Mouse (Mus musculus) splenic B cell, adult 2 months (primary cell): ENCODE data around the gene Macrod1.

Experiments
- DNase-seq: peaks from one replicate; pipeline ENCODE4 v3.0.0-alpha.2; 2011; ENCODE audit warnings: low read depth, low spot score
- H3K27me3 ChIP-seq: 2 replicates; pipeline ENCODE4 v1.6.1; 2012; ENCODE audit warnings: mild to moderate bottlenecking, low read length, moderate library complexity, mixed read lengths; ENCODE audit not compliant: control insufficient read depth, poor library complexity, insufficient read depth, severe bottlenecking
- H3K36me3 ChIP-seq: 2 replicates; pipeline ENCODE4 v1.6.1; 2012; ENCODE audit warnings: mild to moderate bottlenecking, low read length, moderate library complexity, mixed read lengths; ENCODE audit not compliant: control insufficient read depth, poor library complexity, insufficient read depth, severe bottlenecking

Macrod1 gene

DNA sequence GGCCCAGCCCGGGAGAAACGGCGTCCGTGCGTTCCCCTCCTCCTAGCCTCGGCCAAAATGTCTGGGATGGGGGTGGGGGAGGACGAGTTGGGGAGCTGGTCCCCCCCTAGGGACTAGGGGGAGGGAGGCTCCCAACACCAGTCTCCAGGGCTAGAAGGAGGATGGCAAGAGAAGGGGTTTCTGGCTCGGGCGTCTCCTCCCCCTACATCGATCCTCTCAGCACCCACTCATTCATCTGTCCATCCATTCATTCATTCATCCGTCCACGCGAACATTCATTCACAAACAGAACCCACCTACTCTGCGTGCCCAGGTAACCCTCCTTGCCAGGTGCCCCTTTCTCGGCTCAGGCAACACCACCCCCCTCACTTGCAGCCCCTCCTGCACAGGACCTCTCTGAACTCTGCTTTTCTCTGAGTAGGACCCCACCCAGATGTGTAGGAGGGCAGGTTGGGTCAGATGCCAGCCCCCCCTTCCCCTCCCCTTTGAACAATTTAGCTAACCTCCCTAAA, 109.6 kb downstream of the Macrod1 start:
- Histone ChIP-seq H3K36me3 (no peaks in the 10 kb centered on the region), H3K27me3 (no peaks in the 10 kb centered on the region; the same call in 1 of the 2 replicates)
- no peak for DNase-seq

DNA sequence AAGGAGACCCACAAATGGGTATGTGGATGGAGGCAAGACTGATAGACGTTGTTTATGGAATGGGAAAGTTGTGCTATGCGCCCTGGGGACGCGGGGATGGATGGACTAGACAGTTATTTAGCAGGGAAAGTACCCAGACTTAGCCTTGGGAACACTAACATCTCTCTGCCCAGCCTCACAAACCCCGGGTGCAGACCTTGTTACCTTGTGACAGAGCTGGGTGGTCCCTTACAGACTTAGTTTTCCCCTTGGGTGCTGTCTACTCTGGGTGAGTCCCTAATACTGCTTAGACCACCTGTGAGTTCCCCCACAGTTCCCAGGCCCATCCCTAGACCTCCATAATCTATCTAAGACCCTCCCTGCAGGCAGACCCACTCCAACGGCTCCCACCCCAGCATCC, 110.2 kb downstream of the Macrod1 start:
- no peaks in the 10 kb centered on the region for H3K36me3 ChIP-seq
- no peak for DNase-seq
- no peaks in the 10 kb centered on the region; the same call in 1 of the 2 replicates for H3K27me3 ChIP-seq

DNA sequence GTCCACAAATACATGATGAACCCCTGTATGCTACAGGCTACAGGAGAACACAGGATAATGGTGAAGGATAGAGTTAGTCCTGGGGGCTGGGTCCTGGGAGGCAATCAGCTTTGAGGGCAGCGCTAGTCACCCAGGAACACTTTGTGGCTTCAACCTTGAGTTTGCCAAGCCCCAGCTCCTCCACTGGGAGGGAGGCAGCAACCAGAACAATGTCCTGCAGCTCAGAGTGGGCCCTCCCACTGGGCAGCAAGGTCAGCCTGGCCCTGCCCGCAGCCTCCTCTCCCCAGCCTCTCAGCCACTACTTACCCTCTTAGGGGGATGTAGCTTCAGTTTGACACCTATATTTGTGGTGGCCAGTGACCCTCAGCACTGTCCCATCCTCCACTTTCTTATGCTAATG, 111.8 kb downstream of the Macrod1 start:
- no peaks in the 10 kb centered on the region; the same call in 1 of the 2 replicates for H3K27me3 ChIP-seq
- H3K36me3 ChIP-seq, result no peaks in the 10 kb centered on the region
- no peak for DNase-seq

DNA sequence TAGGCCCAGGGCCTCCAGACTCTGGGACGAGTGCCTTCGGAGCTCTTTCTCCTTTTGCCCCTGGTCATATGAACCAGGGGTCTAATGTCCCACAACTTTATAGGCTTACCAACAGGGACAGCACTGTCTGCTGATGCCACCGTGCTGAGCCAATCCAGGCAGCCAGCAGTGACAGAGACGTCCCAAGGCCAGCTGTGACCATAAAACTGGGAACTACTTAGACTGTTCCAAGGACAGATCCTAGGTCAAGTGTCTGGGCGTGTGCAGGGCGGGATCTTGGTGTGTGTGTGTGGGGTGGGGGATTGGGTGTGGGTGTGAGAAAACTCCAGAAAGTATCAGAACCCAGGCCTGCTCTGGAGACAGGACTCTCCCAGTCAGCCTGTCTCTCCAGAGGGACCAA, 114.3 kb downstream of the Macrod1 start:
- DNase-seq, result no peak
- Histone ChIP-seq H3K36me3 (no peaks in the 10 kb centered on the region), H3K27me3 (no peaks in the 10 kb centered on the region)

DNA sequence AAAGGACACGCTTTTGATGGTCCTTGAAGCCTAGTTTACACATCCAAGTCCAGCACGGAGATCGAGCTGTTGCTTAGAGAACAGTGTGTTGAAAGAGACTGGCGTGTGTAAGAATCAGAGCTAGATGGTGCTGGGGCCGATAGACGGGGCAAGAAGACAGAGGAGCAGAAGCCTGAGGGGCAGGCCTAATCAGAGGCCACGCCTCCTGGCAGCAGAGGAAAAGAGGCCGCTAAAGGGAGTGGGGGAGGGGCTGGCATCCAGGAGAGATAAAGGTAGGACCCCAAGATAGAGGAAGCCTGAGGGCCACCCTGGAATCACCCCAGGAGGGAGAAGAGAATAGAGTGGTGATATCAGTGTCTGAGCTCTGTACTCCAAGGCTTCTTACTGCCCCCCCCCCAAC, 114.8 kb downstream of the Macrod1 start:
- Histone ChIP-seq H3K36me3 (no peaks in the 10 kb centered on the region), H3K27me3 (no peaks in the 10 kb centered on the region)
- no peak for DNase-seq

DNA sequence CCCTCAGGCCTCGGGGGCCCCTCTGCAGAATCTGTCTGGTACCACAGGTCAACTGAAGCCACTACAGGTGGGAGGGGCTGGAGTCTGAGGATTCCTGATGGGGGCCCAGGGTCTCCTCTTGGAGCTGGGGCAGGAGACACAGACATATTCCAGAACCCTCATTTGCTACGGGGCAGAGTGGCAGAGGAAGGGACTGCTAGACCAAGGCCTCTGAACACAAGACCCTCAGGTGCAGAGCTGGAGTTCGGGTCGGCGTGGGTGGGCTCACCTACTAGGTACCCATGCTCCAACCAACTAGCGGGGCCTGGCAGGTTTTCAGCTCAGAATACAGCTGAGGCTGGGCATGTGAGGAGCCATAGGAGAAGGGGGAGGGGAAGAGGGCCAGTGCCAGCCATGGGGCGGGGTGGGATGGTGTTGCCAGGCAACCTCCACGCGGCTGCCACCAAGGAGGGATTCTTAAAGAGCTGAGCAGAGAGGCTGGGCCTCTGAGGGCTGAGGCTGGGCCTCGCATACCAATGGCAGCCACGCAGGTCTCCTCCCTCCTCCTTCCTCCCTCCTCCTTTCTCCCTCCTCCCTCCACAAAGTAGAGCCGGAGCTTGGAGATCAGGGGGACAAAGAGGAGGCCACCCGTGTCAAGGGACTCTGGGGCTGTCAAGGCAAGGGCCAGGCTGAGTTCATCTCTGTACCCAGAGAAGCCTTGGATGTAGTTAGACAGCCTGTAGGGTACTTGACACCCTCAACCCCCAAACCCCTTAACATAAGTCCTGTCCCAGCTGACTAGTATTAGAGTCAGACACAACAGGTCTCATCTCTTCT, 115.6 kb downstream of the Macrod1 start:
- DNase-seq, result no peak
- Histone ChIP-seq H3K27me3 (no peaks in the 10 kb centered on the region), H3K36me3 (no peaks in the 10 kb centered on the region)

DNA sequence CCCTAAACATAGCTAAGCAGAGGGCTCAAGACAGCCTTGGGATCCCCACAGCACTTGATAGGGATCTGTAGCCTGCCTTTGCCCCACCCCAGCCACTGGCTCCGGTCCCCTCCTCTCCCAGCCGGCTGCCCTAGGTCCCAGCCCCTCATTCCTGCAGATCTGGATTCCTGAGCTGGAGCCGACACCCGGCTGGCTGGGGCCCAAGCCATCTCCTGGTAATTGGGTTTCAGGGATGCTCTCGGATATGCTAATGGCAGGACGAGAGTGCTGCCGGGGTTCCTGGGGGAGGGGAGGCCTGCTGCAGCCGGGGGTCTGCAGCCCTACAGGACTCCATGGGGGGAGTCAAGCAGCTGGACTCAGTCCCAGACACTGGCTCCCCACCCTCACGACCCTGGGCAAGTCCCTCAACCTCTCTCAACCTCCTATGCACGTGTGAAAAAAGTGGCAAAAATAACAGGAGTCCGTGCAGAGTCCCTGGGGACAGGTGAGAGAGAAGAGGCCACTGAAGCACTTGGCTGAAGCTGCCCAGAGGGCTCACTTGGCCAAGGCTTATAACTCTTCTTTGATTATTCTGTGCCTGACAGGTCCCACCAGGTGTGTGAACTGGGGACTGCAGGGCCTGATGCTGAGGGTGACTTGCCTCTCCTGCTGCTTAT, 119.6 kb downstream of the Macrod1 start:
- Histone ChIP-seq H3K36me3 (no peaks in the 10 kb centered on the region), H3K27me3 (no peaks in the 10 kb centered on the region)
- DNase-seq, result no peak

DNA sequence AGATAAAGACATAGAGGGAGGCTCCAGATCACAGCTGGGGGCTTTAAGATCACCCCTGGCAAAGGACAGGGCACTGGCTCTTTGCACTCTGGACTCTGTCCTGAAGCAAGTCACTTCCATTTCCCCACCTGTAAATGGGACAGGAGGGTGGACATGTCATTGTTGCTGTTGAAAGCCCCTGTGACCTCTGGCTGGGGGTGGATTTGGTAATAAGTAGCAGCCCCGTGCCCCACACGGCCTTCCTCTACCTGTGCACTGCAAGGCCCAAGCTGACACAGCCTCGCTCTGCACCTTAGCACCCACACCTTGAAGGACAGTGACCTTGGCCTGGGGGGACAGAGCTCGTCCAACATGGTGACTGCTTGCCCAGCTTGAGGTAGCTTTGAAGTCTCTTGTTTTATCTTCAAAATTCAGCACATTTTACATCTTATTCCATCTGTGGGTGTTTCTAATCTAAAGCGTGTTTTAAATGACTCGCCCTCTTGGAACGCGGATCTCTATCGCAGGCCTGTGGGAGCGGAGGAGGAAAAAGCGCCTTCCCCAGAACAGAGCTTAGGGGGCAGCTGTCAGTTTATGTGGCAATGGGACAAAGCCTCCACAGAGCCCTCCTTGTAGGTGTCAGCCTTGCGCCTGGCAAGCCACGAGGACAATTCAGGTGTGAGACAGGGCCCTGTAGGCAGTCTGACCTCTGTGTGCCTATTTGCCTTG, 121.3 kb downstream of the Macrod1 start:
- DNase-seq, result no peak
- no peaks in the 10 kb centered on the region for H3K36me3 ChIP-seq
- no peaks in the 10 kb centered on the region for H3K27me3 ChIP-seq

DNA sequence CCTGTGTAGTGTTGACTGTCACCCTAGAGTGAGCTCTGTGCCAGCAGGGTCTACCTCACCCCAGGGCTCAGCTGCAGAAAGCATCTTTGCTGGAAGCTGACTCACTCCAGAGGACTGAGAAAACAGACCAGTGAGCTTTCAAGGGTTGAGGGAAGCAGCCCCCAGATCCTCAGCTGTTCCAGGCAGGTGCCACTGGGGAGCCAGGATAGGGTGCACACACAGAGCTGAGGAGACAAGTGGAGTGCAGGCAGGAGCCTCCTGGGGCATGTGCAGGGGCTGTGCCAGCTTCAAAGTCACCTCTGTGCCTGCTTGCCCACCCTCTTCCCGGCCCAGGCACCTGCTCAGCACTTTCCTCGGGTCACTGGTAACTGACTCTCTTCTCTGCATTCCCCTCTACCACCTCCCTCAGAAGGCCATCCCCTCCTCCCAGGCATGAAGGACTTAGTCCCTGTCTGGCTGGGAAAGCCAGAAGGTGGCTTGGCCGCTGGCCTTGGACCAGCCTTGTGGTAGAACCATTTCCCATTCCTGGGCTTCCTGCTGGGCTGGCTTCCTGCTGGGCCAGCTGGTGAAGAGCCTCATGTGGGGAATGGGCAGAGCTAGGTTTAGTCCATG, 122.3 kb downstream of the Macrod1 start:
- no peaks in the 10 kb centered on the region for H3K27me3 ChIP-seq
- DNase-seq, result no peak
- H3K36me3 ChIP-seq, result no peaks in the 10 kb centered on the region

DNA sequence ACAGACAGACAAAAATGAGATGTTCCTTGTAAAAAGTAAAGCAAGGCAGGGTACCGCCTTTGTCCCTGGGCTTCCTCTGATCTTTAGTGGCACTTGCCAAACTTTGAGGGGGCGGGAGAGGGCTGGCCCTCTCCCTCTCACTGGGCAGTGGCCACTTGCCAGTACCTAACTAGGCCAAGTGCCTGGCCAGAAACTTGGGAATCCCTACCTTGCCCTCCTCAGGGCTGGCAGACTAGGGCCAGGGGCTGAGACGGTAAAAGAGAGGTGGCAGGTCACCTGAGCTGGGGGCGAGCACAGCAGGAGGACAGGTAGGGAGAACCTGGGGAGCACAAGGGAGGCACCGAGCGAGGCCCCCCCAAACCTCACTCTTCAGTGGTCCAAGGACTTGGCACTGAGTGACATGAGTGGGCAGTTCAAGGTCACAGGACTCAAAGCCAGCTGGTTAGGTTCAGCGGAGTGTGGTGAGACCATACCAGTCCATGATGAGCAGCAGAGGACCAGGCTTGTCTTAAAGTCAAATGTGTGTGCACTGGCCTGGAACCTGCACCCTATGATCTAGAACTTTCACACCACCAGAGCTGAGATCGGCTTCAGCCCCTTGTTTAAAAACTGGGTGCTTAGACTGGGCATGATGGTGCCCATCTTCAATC, 124.3 kb downstream of the Macrod1 start:
- no peak for DNase-seq
- Histone ChIP-seq H3K36me3 (no peaks in the 10 kb centered on the region), H3K27me3 (no peaks in the 10 kb centered on the region)

DNA sequence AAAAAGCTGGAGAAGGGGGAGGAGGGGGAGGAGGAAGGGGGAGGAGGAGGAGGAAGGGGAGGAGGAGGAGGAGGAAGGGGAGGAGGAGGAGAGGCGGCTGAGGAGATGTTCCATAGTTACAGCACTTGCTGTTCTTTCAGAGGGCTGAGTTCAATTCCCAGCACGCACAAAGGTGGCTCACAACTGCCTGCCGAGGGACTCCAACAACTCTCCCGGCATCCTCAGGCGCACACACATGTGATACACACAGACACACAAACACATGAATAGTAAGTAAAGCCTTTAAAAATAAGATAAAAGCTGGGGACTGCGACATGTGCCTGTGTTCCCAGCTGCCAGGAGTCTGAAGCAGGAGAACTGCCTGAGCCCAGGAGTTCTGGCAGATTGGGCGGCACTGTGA, 124.9 kb downstream of the Macrod1 start:
- Histone ChIP-seq H3K27me3 (no peaks in the 10 kb centered on the region), H3K36me3 (no peaks in the 10 kb centered on the region)
- no peak for DNase-seq

DNA sequence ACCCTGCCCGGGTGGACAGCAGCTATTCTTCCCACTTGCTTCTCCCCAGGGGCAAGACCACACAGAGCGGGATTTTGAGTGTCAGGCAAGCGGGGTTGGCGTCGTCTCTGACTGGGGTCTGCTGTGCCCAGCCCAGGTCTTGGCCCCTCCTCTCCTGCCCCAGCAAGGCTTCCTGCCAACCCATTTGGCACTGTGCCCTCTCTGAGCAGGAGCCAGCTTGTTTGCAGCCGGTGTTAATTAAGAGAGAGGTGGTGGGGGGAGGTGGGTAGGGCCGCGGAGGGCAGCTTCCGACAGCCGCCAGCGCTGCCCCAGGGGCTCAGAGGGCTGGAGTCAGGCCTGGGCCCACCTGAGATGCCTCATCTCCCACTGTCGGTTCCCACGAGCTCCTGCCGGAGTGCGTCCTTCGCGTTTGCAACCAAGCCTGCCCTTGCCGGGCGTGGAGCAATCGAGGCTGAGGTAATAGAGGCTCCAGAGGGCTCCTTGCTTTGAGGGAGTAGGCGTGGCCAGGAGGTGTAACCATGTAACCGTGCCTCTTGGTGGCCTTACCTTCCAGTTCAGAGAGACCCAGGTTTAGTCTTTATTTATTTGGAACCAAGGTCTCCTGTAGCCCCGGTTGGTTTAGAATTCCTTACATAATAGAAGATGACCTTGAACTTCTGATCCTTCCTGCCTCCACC, 125.8 kb downstream of the Macrod1 start:
- H3K27me3 ChIP-seq, result no peaks in the 10 kb centered on the region
- DNase-seq, result no peak
- H3K36me3 ChIP-seq, result no peaks in the 10 kb centered on the region

DNA sequence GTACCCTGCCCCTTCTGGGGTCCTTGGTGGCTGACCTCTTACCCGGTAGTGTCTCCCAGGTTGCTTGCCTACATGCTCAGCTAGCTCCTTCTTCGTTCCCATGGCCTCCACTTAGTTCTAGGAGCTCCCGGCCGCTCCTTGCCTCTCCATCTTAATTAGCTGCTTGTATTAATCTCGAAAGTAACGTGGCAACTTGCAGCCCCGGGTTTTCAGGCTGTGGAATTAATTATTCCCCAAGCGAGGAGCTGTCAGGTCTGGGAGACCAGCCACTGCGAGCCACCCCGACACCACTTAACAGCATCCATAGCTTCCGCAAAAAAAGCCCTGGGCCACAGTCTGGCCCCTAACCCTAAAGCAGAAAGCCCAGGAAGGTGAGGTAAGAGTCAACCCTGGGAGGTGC, 126.8 kb downstream of the Macrod1 start:
- Histone ChIP-seq H3K27me3 (no peaks in the 10 kb centered on the region), H3K36me3 (no peaks in the 10 kb centered on the region)
- no peak for DNase-seq

DNA sequence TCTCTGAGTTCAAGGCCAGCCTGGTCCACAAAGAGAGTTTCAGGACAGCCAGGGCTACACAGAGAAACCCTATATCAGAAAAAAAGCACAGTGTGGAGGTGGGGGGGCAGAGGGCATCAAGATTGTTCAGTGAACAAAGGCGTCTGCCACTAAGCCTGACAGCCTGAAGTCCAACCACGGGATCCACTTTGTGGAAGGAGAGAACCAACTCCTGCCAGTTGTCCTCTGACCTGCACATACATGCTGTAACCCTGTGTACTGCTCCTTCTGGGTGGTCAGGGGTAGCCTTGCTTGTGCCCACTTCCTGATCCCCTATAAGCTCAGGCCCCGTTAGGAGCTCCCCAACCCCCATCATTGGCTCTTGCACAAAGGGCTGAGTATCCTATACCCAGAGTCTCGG, 128.4 kb downstream of the Macrod1 start:
- DNase-seq, result no peak
- no peaks in the 10 kb centered on the region for H3K27me3 ChIP-seq
- H3K36me3 ChIP-seq, result no peaks in the 10 kb centered on the region
